Mouse (Mus musculus) kidney, adult 2 months (tissue): ENCODE measurements at regions not wholly inside any gene's neighbourhood (a gene's known extent, or its start where the extent isn't known, plus 50 kb on each side); places are given as distances from the start of the nearest gene placed in this dataset.

ENCODE experiments used
- DNase-seq: peaks from one replicate; pipeline ENCODE4 v3.0.0; 2021
- H3K27ac ChIP-seq: fragments of 200-500 bp; 2 replicates; pipeline ENCODE4 v1.5.1; 2012; ENCODE audit warnings: low read depth, low read length, control low read depth, inconsistent platforms; ENCODE audit not compliant: insufficient read depth
- H3K27me3 ChIP-seq: fragments of 200-500 bp; replicated peaks from 2 replicates; pipeline ENCODE4 v1.6.1; 2012; ENCODE audit warnings: mild to moderate bottlenecking, moderate library complexity, low read length, inconsistent platforms; ENCODE audit not compliant: control insufficient read depth, insufficient read depth
- H3K36me3 ChIP-seq: fragments of 200-500 bp; 2 replicates; pipeline ENCODE4 v1.6.1; 2012; ENCODE audit warnings: mild to moderate bottlenecking, moderate library complexity, low read length, inconsistent platforms; ENCODE audit not compliant: control insufficient read depth, insufficient read depth
- H3K4me1 ChIP-seq: fragments of 200-500 bp; 2 replicates; pipeline ENCODE4 v1.6.1; 2011; ENCODE audit warnings: low read length; ENCODE audit not compliant: control insufficient read depth, insufficient read depth
- H3K4me3 ChIP-seq: fragments of 200-500 bp; 2 replicates; pipeline ENCODE4 v1.5.1; 2011; ENCODE audit warnings: mild to moderate bottlenecking, low read depth, low read length, control low read depth; ENCODE audit not compliant: insufficient read depth
- CTCF ChIP-seq: fragments of 200-500 bp; conservative IDR thresholded peaks from 2 replicates; pipeline ENCODE4 v1.5.1; 2011; ENCODE audit warnings: low read depth, mild to moderate bottlenecking, control low read depth, low read length, moderate library complexity, mixed read lengths; ENCODE audit not compliant: insufficient read depth, insufficient read length
- POLR2A ChIP-seq: fragments of 200-500 bp; IDR thresholded peaks from one replicate; pipeline ENCODE4 v1.6.1; 2011; ENCODE audit warnings: low read depth, low read length, control low read depth
- WGBS: fragments of 180-500 bp; shearing (Covaris S2); methylation state at CpG from one replicate; pipeline ENCODE4 v1.1.7; 2018; 5-methylcytosine and 5-hydroxymethylcytosine counted together

- 18% methylated on average over 1 of the region's 1 CpGs for WGBS
- Histone ChIP-seq H3K27me3 (no peaks in the 10 kb centered on the region), H3K36me3 (no peaks in the 10 kb centered on the region), H3K4me1 (no peaks in the 10 kb centered on the region), H3K27ac (no peak overlapping the region), H3K4me3 (no peak overlapping the region)
- DNase-seq, result no peak
- TF ChIP-seq CTCF (no peak), POLR2A (no peak)
Measured at GRCm38 (mm10) chr11:52565457-52565856, 169.2 kb downstream of the 9530068E07Rik start.

GRCm38 (mm10) chr11:52566026-52566425 lies 169.8 kb downstream of the 9530068E07Rik start:
- Histone ChIP-seq H3K4me1 (no peaks in the 10 kb centered on the region), H3K36me3 (no peaks in the 10 kb centered on the region), H3K4me3 (no peak overlapping the region), H3K27ac (no peak overlapping the region), H3K27me3 (no peaks in the 10 kb centered on the region)
- no peak for DNase-seq
- TF ChIP-seq CTCF, result no peak
- TF ChIP-seq POLR2A, result no peak
- 61% methylated on average over 9 of the region's 9 CpGs for WGBS

GRCm38 (mm10) chr11:52567945-52568687 lies 171.9 kb downstream of the 9530068E07Rik start:
- Histone ChIP-seq H3K4me1 (no peaks in the 10 kb centered on the region), H3K27ac (no peak overlapping the region), H3K36me3 (no peaks in the 10 kb centered on the region), H3K27me3 (no peaks in the 10 kb centered on the region), H3K4me3 (no peak overlapping the region)
- TF ChIP-seq CTCF, result no peak
- no peak for TF ChIP-seq POLR2A
- WGBS, result 60% methylated on average over 13 of the region's 13 CpGs
- DNase-seq, result no peak

- Histone ChIP-seq H3K4me1 (no peaks in the 10 kb centered on the region), H3K36me3 (no peaks in the 10 kb centered on the region), H3K27me3 (no peaks in the 10 kb centered on the region), H3K27ac (no peak overlapping the region), H3K4me3 (no peak overlapping the region)
- WGBS, result 85% methylated on average over 1 of the region's 1 CpGs
- no peak for DNase-seq
- TF ChIP-seq CTCF (no peak), POLR2A (no peak)
Measured at GRCm38 (mm10) chr11:52568794-52569193, 172.6 kb downstream of the 9530068E07Rik start.

- no peak for DNase-seq
- Histone ChIP-seq H3K4me1 (no peaks in the 10 kb centered on the region), H3K27ac (no peak overlapping the region), H3K4me3 (no peak overlapping the region), H3K36me3 (no peaks in the 10 kb centered on the region), H3K27me3 (no peaks in the 10 kb centered on the region)
- TF ChIP-seq POLR2A (no peak), CTCF (no peak)
- 78% methylated on average over 10 of the region's 10 CpGs for WGBS
Measured at GRCm38 (mm10) chr11:52569759-52570158, 173.5 kb downstream of the 9530068E07Rik start.

- no peak for DNase-seq
- Histone ChIP-seq H3K27me3 (no peaks in the 10 kb centered on the region), H3K4me1 (no peaks in the 10 kb centered on the region), H3K27ac (no peak overlapping the region), H3K4me3 (no peak overlapping the region), H3K36me3 (no peaks in the 10 kb centered on the region)
- TF ChIP-seq CTCF (no peak), POLR2A (no peak)
- 45% methylated on average over 9 of the region's 9 CpGs for WGBS
Measured at GRCm38 (mm10) chr11:52578471-52578870, 182.2 kb downstream of the 9530068E07Rik start.

GRCm38 (mm10) chr11:52579764-52580377 lies 183.6 kb downstream of the 9530068E07Rik start:
- H3K4me1 ChIP-seq, result no peaks in the 10 kb centered on the region
- H3K27ac ChIP-seq, result no peak overlapping the region
- no peak for DNase-seq
- no peaks in the 10 kb centered on the region for H3K27me3 ChIP-seq
- TF ChIP-seq CTCF (no peak), POLR2A (no peak)
- H3K36me3 ChIP-seq, result no peaks in the 10 kb centered on the region
- H3K4me3 ChIP-seq, result no peak overlapping the region
- WGBS, result 74% methylated on average over 13 of the region's 13 CpGs
